Mouse (Mus musculus) retina, postnatal 1 day (tissue): ENCODE measurements at regions not wholly inside any gene's neighbourhood (a gene's known extent, or its start where the extent isn't known, plus 50 kb on each side); places are given as distances from the start of the nearest gene placed in this dataset.

Experiments used
- DNase-seq: peaks from one replicate; pipeline ENCODE4 v3.0.0-alpha.2; 2012

- no peak for DNase-seq
Measured at GRCm38 (mm10) chr10:72573991-72574652, 80.5 kb upstream of the Zwint start.

DNA sequence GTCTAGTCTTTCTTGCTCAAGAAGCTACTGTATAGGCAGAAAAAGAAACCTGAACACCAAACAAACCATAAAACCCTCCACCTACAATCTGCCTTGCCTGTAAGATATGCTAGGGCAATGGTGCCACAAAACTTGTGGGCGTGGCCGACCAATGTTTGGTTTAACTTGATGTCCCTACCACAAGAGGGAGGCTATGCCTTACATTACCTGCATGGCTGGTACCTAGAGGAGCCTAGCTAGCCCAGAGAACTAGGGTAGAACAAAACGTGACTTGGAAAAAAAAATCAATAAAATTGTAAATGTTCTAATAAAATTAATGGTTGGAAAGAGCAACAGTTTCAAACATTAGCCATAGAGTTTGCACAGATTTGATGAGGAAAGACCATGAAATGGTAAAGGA is 76.9 kb upstream of the Zwint start:
- DNase-seq = no peak

- no peak for DNase-seq
Measured at GRCm38 (mm10) chr10:72578501-72578900, 76.1 kb upstream of the Zwint start.

DNA sequence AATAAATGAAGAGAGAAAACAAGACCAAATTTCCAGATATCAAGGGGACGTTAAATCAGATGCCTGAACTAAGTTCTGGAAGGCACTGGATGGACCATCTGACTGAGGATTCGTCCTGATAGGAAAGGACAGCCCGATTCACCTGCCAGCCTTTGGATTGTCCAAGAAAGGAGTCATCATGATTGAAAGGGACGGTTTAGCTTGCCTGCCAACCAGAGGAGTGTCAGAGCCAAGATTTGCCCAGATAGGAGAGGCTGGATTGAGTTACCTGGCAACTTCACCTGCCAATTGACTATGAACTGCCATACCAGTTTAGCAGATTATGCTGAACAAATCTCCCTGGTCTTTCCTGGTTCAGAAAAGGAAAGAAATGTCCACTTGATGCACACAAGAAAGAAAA is 73.3 kb upstream of the Zwint start:
- DNase-seq = no peak

- no peak for DNase-seq
Measured at GRCm38 (mm10) chr10:72588561-72588960, 66.1 kb upstream of the Zwint start.

- no peak for DNase-seq
Measured at GRCm38 (mm10) chr10:72593049-72593448, 61.6 kb upstream of the Zwint start.
